Mouse (Mus musculus) gonadal fat pad, adult 2 months (tissue): Measurements from ENCODE around the gene Rrp7a. TPM values are rescaled to one million over a fixed set of nuclear protein-coding genes. Genes with fewer than 3 reads are reported as not detected.

Experiments
- DNase-seq: peaks from one replicate; pipeline ENCODE4 v3.0.0-alpha.2; 2012; ENCODE audit warnings: low read depth
- polyA plus RNA-seq: library from polyadenylated mRNA; depleted of rRNA; stranded (reverse); fragments of >200 nt; gene quantifications from 2 replicates; pipeline ENCODE4 v1.2.3, GENCODE M21; 2012; rRNA removed

Gene Rrp7a
- 92.7 and 96.7 TPM in 2 replicates for polyA plus RNA-seq

DNA sequence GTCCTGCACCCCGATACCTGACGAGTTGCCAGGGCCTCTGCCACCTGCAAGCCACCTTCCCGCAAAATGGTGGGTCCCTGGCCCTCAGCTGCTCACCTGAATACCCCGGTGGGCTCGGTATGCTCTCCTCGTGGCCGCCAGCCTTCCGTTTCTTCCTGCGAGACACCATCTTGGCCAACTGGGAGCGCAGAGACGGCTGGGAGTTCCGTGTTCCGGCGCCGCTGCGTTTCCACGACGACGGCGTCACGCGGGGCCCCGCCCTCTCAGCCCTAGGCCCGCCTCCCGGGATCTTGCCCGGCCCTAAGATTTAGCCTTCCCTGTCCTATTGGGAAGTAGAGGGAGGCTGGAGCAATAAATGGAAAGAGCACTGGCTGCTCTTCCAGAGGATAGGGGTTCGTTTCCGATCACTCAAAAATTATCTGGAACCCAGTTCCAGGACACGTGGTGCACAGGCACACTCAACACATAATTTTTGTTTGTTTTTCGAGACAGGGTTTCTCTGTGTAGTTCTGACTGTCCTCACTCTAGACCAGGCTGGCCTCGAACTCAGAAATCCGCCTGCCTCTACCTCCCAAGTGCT, at the start of gene Rrp7a:
Gene Rrp7a (minus strand): TSS at position 236 of the 580 bp plus-strand sequence.
- no peak for DNase-seq

DNA sequence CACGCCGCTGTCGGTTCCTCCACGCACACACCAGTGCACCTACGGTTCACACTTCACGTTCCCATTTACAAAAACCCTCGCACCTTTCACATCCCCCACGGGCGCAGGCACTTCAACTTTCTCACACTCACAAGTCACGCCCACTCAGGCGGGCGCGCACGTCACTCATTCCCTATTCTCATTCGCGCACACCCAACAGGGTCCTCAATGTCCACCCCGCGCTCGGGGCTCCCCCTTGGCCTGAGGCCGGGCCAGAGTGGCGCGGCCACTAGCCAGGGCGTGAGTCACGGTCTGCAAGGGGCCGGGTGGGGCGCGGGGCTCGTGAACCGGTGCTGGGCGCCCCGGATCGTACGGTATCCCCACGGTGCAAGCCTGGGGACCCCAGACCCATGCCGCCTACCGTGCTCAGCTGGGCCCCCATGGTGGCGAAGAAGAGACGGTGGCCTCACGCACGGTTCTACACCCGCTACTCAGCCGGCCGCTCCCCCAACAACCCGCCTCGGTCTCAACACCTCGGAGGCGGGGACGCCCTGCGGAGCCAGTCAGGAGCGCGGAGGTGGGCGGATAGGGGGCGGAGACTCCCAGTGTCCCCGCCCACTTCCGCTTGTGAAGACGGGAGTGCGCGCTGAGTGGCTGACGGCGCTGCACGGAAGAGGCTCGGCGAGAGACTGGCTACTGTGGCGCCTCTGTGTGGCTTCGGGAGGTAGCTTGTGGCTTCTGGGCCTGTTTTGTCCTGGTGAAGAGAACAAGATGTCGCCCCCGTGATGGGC, 49.3 kb upstream of the Rrp7a start:
- no peak for DNase-seq

DNA sequence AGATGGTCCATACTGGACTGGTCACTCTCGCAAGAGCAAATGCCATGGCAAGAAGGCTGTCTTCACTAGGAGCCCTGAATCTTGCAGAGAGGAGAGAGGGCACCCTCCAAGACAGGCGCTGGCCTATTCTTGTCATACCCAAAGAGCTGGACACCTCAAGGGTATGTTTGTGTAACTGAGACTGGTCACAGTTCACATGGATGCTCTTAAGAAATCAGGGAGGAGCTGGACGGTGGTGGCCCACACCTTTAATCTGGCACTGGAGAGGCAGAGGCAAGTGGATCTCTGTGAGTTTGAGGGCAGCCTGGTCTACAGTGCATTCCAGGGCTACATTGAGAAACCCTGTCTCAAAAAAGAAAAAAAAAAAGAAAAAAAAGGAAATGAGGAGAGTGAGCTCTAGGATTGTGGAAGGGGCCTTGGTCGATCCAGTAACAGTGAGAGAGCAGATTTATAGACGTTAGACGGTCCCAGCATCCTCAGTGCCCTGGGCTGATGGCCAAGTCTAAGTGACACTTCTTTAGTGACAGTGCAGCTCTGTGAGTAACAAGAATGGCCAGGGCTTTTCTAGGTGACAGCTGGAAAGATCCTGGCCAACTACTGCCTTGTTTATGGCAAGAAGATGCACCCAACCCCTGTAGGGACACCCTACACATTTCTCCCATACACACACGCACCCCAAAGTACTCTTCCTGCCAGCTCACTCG, 48.5 kb upstream of the Rrp7a start:
- DNase-seq: no peak

DNA sequence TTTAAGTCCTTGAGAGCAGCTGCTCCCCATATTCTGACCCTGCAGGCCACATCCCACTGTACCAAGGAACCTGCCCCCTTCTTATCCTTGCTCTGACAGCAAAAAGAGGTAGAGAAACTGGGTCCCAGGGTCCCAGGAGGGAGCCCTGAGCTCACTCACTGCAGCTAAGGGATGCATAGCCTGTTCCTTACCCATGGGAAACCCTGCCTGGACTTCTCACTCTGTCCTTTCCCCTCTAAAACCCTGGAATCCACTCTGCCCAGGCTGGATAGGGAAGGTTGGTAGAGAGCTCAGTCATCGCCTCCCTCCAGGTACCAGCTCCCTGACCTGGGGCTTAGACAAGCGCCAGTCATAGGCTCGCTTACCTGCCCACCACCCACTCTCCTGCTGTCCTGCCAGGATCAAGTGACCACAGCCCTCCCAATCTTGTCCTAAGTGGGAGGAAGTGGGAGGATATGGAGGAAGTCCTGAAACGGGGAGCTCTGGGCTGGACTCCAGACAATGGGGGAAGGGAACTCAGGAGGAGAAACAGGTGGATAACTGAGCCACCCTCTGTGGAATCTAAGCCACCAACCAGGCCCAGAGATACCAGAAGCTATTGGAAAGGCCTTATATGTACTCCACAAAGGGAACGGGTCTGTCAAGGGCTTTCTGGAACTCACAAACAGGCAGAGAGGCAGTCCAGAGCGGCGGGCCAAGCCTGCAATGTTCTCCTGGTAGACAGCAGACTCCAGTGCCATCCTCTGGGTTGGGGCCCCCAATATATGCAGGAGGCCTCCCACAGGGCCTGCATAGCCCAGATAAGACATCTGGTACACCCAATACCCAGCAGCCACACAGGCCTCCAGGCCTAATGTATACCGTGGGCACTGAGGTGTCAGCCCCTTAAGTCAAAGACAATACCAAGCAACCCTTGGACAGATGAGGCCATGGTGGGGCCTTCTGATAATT, 47.4 kb upstream of the Rrp7a start:
- no peak for DNase-seq

DNA sequence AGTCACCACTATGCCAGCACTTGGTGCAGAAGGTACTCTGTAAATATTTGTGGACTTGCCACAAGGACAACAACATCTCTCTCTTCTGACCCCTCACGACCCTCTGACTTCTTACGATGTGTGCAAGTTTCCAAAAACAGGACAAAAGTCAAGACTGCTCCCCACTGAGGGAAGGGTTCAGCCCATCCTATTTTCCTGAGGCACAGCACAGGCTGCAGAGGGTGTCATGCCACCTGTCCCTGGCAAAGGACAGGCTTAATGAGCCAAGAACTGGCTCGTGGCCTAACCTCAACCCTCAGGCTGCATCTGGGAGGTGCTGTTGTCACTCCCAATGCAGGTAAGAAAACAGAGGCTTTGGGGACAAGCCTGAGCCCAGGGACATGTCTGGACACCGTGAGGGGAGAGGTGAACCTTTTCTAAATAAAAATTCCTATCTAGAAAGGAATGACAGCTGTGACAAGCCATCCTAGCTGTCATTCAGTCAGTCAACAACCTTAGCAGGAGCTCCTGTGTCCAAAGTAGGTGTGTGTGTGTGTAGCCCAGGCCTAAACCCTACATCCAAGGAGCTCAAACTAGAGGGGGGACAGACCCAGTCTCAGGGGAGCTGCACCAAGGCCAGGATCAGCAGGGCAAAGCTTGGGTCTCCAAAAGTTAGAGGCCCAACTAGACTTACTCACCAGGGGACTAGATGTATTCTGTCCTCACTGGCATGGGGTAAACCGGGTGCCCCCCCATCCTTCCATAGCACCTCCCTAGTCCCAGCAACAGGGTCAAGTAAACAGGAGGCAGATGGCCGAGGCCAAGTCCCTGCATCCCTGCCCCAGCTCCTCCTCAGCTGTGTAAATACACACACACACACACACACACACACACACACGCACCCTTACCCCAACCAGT, 46.5 kb upstream of the Rrp7a start:
- no peak for DNase-seq

DNA sequence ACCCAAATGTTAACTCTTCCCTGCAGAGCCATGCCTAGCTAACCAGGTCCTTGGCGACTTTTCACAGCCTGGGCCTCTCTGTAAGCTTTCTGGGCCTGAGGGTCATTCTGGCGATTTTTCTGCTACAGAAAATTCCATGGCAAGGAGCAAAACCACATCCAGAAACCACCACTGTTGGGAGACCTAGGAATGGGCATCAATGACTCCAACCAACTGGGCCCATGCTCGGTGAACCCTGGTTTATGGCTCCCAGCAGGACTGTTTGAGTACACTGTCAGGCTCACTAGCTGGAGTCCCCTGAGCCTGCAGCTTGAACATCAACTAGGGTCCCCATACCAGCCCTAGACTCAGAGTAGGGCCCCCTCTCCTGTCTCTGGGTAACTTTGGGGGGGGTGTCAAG, 45.7 kb upstream of the Rrp7a start:
- no peak for DNase-seq

DNA sequence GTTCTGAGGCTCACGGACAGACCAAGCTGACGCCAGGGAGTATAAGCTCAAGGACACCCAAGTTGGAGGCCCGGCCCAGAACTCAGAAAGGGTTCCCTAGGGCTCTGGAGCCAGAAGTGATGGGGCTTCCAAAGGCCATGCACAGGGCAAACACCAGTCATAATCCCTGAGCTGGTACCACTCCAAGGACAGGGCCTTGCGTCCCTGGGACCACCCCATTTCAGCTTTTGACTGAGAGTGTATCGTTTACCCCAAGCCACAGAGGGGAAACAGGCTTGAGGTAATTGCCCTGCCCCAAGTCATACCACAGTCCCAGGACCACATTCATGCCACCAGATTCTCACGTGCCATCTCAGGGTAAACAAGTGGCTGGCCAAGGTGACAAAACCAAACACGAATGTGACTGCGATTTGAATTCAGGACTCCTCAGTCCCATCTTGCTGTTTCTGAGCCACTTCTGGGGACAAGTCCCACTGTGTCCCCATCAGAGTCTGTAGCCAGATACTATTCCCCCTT, 45.0 kb upstream of the Rrp7a start:
- DNase-seq: no peak

DNA sequence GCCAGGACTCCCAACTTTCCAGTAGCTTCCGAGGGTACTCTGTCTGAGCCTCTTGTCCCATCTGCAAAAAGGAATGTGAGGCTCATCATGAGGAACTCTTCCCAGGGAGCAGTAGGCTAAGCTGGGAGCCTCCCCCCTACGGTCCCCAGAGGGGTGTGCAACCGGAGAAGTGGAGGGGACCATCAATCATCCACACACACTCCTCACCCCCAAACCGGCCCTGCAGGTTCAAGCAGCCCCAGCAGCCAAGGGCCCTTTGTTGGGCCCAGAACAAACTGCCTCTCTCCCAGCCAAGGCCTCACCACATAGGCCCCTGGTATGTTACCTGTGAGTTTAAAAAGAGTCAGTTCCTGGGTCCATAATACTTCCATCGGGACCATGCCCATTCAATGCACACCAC, 44.5 kb upstream of the Rrp7a start:
- no peak for DNase-seq

DNA sequence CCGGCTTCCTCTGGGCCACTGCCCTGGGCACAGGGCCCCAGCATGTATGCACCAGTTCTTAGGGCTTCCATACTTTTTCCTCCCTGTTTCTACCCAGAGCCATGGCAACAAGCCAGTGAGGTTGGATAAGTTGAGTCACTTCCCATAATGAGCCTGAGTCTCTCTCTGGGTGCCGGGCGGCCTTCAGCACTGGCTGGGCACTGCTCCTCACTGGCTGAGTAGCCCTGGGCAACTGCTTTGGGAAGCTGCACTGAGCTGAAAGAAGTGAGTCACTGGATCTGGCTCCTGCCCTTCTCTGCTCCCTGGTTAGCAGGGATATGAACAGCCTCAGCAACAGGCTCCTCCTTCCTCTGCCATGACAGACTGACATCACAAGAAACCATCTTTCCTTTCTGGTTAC, 44.0 kb upstream of the Rrp7a start:
- DNase-seq: no peak

DNA sequence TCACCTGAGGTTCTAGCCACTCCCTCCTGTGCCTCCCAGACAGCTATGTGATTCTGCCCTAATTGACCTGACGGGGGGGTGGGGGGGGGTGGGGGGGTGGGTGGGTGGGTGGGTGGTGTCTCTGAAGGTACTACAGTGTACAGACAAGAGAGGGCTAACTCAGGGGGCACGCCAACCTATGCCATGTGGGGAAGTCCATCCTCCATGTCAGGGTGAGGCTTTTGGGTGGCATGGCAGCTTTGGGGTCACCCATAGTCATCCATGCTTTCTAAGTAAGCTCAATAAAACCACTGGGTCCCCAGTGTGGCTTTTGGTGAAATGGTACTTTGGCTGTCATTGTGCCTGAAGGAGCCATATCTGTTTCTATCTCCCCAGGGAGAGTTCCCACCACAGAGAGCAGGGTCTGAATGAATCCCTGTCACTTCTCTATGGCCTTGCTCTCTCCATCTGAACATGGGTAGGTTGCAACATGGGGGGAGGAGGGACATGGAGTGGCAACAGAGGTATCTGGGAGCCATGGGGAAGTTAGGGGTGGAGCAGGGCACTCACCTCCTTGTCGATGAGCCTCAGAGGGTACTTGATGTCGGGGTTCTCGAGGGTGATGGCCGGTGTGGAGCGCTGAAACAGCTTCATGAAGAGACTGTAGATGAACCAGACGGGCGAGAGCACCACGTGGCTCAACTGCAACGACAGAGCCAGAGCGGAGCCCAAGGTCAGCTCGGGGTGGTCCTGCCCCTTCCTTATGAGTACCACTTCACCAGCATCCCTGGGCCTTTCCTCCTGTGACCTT, 43.1 kb upstream of the Rrp7a start:
- DNase-seq: no peak

DNA sequence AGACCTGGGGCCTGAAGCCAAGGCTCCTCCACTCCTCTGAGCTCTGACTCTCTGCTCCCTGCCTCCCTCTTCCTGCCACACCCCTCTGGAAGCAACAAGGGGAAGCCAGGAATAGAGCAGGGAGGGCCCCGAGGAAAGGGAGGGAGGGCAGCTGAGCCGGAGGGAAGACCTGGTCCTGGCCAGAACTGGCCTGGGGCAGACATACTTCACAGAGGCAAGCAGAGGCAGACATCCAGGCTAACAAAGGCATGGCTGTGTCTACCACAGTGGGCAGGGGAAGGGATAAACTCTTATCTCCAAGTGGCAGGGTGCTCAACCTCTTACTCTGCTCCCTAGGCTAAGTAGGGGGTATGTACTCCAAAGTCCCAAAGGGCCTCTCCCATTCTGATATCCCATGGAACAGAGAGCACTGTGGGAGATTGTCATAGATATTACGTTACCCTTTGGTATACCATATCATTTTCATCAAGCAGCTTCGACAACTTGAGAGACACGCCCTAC, 42.4 kb upstream of the Rrp7a start:
- no peak for DNase-seq

DNA sequence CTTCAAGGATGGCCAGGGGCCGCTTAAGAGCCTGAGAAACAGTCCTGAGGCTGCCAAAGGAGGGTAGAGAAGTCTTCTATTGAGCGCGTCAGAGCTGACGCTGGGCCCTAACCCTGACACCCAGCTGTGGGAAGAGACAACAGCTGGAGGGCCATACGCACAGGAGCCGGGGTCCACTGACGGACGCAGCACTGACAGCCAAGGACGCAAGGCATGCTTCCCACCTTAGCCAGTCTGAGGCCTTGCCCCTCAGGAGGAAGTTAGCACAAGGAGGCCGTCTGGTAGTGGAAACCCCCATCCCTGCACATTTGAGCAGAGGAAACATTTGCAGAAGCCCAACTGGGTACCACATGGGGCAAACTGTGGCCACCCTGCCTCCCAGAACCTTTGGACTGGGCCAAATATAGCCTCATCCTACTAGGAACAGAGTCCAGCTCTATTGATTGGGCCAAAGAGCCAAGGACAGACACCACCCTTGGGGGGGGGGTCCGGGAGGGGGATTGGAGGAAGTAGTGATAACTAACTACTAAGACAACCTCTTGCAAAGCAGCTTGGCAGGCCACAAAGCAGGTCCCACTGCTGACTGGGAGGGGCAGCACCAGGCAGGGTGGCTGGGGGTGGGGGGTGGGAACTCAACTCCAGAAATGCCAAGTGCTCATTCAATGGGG, 40.4 kb upstream of the Rrp7a start:
- no peak for DNase-seq

DNA sequence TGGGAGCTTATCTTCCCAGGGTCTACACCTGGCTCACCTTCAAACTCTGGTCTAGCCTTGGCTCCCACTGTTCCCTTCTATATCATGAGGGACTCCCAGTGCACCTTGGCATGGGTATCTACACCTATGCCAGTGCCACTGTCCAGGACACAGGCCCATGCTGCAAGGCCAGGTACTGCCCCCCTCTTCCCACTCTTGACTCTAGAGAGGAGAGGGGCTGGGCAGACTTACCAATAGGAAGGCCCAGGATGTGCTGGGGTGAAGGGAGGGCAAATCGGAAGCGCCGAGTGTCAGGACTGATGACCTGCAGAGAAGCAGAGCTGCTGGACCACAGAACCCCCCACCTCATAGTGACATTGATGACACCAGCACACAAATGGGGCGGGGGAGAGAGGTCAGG, 39.4 kb upstream of the Rrp7a start:
- no peak for DNase-seq

DNA sequence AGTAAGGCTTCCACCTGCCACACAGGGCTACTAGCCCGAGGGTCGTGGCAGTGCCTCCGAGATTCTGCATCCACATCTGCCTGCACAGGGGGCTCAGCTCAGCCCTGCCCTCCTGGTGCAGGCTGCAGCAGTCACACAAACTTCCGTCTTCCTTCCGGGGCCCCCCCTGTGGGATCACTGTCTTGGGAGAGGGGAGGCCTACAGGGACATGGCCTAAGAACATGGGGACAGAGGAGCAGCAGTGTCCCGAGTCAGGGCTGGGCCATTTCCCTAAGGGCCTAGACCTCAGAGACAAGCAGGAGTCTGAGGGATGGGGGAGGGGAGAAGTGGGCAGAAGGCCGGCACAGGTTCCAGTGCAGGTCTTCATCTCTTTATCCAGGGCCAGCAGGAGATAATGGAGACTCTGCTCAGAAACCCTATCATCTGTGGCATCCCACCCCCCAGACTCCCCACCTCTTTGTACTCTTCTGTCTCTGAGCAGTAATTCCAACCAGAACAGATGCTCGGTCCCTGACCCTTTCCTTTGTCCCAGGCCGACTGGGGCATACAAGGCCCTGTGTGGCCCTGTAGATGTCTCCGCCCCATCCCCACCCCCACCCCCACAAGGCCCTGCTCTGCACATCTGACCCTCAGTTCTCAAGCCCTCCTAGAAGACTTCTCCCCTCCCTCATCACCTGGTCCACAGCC, 38.6 kb upstream of the Rrp7a start:
- DNase-seq: no peak

DNA sequence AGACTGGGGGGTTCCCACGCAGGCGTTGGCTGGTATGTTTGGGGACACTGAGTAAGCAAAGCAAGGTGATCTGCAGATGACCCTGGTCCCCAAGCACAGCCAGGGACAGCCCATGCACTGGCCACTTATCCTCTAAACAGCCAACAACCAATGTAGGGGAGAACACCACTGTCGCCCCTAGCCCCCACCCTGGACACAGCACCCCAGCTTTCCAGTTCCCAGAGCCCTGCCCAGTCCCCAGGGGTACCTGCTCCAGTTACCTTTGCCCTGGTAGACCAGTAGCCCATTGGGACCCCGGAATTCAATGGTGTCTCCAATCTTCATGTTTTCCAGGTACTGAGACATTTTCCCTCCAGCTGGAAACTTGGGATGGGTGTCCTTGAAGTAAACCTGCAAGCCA, 38.0 kb upstream of the Rrp7a start:
- DNase-seq: no peak

DNA sequence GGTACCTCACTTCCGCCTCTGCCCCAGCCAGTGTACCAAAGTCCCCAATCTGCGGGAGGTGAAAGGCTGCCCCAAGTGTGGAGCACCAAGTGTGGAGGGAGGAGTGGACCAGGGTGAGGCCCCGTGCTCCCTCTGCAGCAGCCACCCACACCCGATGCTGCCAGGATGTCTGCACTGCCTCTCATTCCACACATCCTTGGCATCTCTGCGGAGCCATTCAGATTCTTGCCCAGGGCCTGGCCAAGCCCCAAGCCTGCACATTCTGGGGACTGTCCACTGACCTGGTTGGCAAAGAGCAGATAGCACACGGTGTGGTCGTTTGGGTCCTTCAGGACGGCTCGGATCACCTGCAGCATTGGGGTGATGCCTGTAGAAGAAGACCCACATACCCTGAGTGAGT, 37.2 kb upstream of the Rrp7a start:
- no peak for DNase-seq

DNA sequence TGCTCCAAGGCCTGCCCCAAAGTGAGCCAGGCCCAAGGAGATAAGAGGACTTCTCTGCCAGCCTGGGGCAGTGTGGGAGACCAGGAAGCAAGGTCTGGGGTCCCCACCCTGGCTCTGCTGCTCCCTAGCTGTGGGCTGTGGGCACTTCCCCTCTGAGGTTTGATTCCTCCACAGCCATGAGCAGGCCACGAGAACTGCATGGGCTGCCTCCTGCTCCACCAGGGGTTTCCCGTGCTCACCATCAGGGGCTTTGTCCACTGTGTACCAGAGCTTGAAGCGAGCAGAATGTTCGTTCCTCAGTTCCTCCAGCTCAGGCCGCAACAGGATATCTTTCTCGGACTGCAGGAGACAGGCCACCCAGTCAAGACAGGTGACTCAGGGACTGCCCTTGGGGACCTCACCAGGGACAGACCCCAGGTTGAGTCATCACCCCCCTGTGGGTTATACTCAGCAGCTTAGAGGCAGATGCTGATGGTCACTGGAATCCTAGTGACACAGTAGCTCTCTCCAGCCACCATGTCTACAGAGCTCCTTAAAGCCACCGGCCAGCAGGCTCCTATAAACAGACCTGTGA, 36.1 kb upstream of the Rrp7a start:
- DNase-seq: no peak

DNA sequence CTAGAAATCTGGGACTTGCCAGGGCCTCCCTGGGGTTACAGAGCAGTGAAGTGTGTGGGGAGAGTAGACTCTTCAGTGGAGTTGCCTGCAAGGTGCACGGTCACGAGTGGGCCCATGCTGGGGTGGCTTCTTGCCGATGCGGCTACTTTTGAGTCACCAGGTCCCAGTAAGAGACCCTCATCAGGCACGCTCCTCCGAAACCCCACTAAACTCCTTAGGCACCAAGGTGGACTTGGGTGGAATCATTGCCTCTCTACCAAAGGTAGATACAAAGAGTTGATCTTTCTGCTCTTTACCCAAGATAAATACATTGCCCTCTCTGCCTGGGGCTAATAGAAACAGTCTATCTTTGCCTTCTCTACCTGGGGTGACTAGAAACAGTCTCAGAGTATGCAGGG, 35.1 kb upstream of the Rrp7a start:
- DNase-seq: no peak
